Mouse (Mus musculus) ES-E14 (cell line): ENCODE data around the gene Ebpl. TPM values are rescaled to one million over a fixed set of nuclear protein-coding genes. Genes with fewer than 3 reads are reported as not detected.

Experiments used
- DNase-seq: peaks from one replicate; pipeline ENCODE4 v3.0.0-alpha.2; 2013; ENCODE audit warnings: low read depth, low spot score
- H3K27ac ChIP-seq: 2 replicates; pipeline ENCODE4 v1.5.1; 2012; ENCODE audit warnings: low read depth, mild to moderate bottlenecking, low read length, moderate library complexity, mixed read lengths; ENCODE audit not compliant: poor library complexity, insufficient read depth, severe bottlenecking
- H3K36me3 ChIP-seq: 2 replicates; pipeline ENCODE4 v1.6.1; 2012; ENCODE audit warnings: mild to moderate bottlenecking, low read length, moderate library complexity, mixed read lengths; ENCODE audit not compliant: control insufficient read depth, poor library complexity, insufficient read depth, severe bottlenecking
- H3K4me1 ChIP-seq, 2 experiments: fragments of 150-350 bp in 1 of 2; sonication (generic) in 1 of 2; 2 replicates each; pipeline ENCODE4 v1.6.1; 2012; ENCODE audit warnings: low read length in 2 of 2, mild to moderate bottlenecking in 1 of 2, mixed read lengths in 1 of 2; ENCODE audit not compliant: control insufficient read depth in 2 of 2, insufficient read depth in 2 of 2, poor library complexity in 1 of 2
- H3K4me3 ChIP-seq, 2 experiments: fragments of 150-350 bp in 1 of 2; sonication (generic) in 1 of 2; 2 replicates each; pipeline ENCODE4 v1.5.1; 2012; ENCODE audit warnings: low read length in 2 of 2, low read depth in 1 of 2, mild to moderate bottlenecking in 1 of 2, mixed read lengths in 1 of 2; ENCODE audit not compliant: insufficient read depth in 1 of 2, poor library complexity in 1 of 2, severe bottlenecking in 1 of 2
- H3K9ac ChIP-seq: 2 replicates; pipeline ENCODE4 v1.6.1; 2012; ENCODE audit warnings: low read depth, mild to moderate bottlenecking, low read length, mixed read lengths; ENCODE audit not compliant: poor library complexity, insufficient read depth, severe bottlenecking
- H3K9me3 ChIP-seq: fragments of 150-350 bp; sonication (generic); 2 replicates; pipeline ENCODE4 v1.6.1; 2012; ENCODE audit warnings: low read depth, mild to moderate bottlenecking, low read length; ENCODE audit not compliant: control insufficient read depth, insufficient read depth
- CHD2 ChIP-seq: IDR thresholded peaks from 2 replicates; pipeline ENCODE4 v1.6.1; 2014; ENCODE audit warnings: mild to moderate bottlenecking, low read depth, low read length, inconsistent platforms
- HCFC1 ChIP-seq: IDR thresholded peaks from 2 replicates; pipeline ENCODE4 v1.6.1; 2012; ENCODE audit warnings: low read length, inconsistent platforms, borderline replicate concordance; ENCODE audit not compliant: insufficient read depth
- MAFK ChIP-seq: IDR thresholded peaks from 2 replicates; pipeline ENCODE4 v1.6.1; 2014; ENCODE audit warnings: mild to moderate bottlenecking, low read depth, low read length, inconsistent platforms; ENCODE audit not compliant: insufficient read depth
- ZC3H11A ChIP-seq: IDR thresholded peaks from 2 replicates; pipeline ENCODE4 v1.6.1; 2012; ENCODE audit warnings: low read depth, mild to moderate bottlenecking, inconsistent platforms, low read length, borderline replicate concordance
- ZNF384 ChIP-seq: IDR thresholded peaks from 2 replicates; pipeline ENCODE4 v1.6.1; 2012; ENCODE audit warnings: low read depth, low read length, inconsistent platforms
- in situ Hi-C, 2 experiments: fragments of 600-800 bp; cut with MboI; formaldehyde crosslinking; loops; one replicate each; pipeline ENCODE4 v1.15.1; 2025; ENCODE audit warnings: low sequenced_read_pairs in 2 of 2, inconsistent platforms in 1 of 2; ENCODE audit not compliant: unreplicated experiment in 2 of 2
- total RNA-seq: library from RNA; depleted of rRNA; stranded (reverse); fragments of 300-350 nt; gene quantifications from 2 replicates; pipeline ENCODE4 v1.2.3, GENCODE M21; 2012

Gene Ebpl
- total RNA-seq, 1 experiment, result 4.0 TPM

DNA sequence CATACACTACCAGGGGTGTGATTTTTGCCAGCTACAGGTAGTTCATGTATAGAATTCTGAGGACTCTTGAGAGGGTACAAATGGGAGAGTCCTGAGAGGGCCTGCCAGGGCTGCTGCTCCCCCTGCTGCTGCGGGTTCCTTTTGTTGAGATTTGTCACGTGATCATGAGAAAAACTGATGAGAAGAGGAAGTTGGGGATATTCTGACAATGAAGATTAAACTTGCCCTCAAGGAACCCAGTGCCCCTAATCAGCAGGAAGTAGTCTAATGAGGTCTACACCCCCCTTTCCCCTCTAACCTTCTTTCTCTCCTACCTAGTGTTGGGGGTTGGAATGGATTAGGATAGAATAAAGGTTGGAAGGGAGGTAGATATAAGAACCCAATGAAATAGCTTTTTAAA lies 58.9 kb downstream of the Ebpl start:
- Histone ChIP-seq H3K36me3 (no peaks in the 10 kb centered on the region), H3K9ac (no peak overlapping the region), H3K4me1 (no peaks in the 10 kb centered on the region), H3K27ac (no peak overlapping the region), H3K4me3 (no peak overlapping the region), H3K9me3 (no peaks in the 10 kb centered on the region)
- TF ChIP-seq CHD2 (no peak), ZNF384 (no peak), HCFC1 (no peak), MAFK (no peak), ZC3H11A (no peak)
- DNase-seq, result no peak
- in situ Hi-C loops, result no loop called here

GRCm38 (mm10) chr14:61299810-61300209 lies 60.4 kb downstream of the Ebpl start:
- in situ Hi-C loops, result loop anchor here in 1 of 2 experiments (10.0 kb wide), 1 partner anchor 505 kb away; no protein-coding TSS in a partner anchor
- DNase-seq, result no peak
- Histone ChIP-seq H3K4me3 (no peak overlapping the region), H3K4me1 (no peaks in the 10 kb centered on the region), H3K27ac (no peak overlapping the region), H3K36me3 (no peaks in the 10 kb centered on the region), H3K9me3 (no peaks in the 10 kb centered on the region), H3K9ac (no peak overlapping the region)
- TF ChIP-seq HCFC1 (no peak), ZNF384 (no peak), CHD2 (no peak), MAFK (no peak), ZC3H11A (no peak)

DNA sequence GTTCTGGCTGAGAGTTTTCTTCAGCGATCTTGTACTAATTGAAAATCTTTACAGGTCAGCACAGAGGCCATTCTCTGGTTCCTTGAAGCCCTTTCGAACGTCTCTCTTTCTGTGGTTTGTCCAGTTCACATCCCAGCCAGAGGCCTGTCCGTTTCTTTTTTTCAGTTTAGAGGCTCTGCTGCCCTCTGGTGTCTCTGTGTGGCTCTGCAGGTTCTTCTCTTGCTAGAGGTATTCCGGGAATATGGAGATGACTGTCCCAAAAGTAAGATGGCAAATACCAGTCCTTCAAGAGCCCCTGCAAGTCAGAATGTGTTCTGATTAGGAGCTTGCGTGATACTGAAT lies 65.5 kb downstream of the Ebpl start:
- Histone ChIP-seq H3K27ac (no peak overlapping the region), H3K9ac (no peak overlapping the region), H3K36me3 (no peaks in the 10 kb centered on the region), H3K4me3 (no peak overlapping the region; a peak in 1 of 4 replicates), H3K9me3 (no peaks in the 10 kb centered on the region), H3K4me1 (no peaks in the 10 kb centered on the region)
- in situ Hi-C loops, result loop anchor here in 1 of 2 experiments (10.0 kb wide), 1 partner anchor 500 kb away; no protein-coding TSS in a partner anchor
- 0 out of 2 replicates have a peak, but pooled peaks have one; percentile 42 for TF ChIP-seq ZNF384
- TF ChIP-seq CHD2, result no peak
- no peak for TF ChIP-seq MAFK
- TF ChIP-seq ZC3H11A, result peak; percentile 19; the same call in 1 of the 2 replicates
- TF ChIP-seq HCFC1, result no peak
- DNase-seq, result peak; percentile 83

DNA sequence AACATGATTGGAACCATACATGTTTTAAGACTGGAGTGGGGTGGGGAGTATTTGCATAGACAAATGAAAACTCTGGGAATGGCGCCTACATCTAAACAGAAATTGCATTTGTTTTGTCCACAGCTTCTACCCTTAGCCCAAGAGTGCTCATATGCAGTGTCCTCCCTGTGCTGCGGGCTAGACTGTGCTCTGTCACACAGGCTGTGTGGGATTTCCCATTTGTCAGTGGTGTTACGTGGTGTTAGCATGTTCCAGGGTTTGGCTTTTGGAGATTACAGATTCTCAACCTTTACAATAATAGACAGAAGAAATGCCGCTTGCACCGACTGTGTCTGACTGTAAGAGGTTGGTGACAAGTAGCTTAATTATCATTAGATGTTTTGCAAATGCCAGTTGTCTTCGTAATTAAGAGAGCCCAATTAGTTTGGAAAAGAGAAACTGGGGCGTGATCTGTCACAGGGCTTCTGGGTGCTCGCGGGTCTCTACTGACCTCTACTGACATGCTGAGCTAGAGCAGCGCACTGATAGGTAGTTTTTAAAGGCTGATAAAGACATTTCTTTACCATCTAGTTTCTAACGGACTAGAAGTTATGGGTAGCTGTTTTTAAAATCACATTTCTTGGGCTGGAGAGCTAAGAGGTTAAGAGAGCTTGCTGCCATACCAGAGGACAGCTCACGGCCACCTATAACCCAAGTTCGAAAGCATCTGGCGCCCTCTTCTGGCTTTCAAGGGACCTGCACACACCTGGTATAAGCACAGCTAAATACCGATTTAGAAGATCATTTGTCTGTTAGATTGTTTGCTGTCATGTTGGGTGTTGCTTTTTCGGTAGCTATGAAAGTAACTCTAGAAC lies 66.1 kb downstream of the Ebpl start:
- H3K4me1 ChIP-seq, result no peaks in the 10 kb centered on the region
- H3K36me3 ChIP-seq, result no peaks in the 10 kb centered on the region
- H3K9me3 ChIP-seq, result no peaks in the 10 kb centered on the region
- H3K9ac ChIP-seq, result no peak overlapping the region
- in situ Hi-C loops, result loop anchor here in 1 of 2 experiments (10.0 kb wide), 1 partner anchor 499 kb away; no protein-coding TSS in a partner anchor
- H3K27ac ChIP-seq, result no peak overlapping the region
- DNase-seq, result peak; percentile 70
- no peak overlapping the region; a peak in 1 of 4 replicates for H3K4me3 ChIP-seq
- TF ChIP-seq ZNF384, result no peak
- TF ChIP-seq ZC3H11A, result peak; percentile 61
- no peak for TF ChIP-seq MAFK
- TF ChIP-seq HCFC1, result 0 out of 2 replicates have a peak, but pooled peaks have one; percentile 33
